Comparison of ENCODE assay signal across 8 mouse cellular contexts in genomic region chr16:94601540-94601953, GRCm38 (mm10). TPM values are rescaled to one million over a fixed set of nuclear protein-coding genes. Genes with fewer than 3 reads are reported as not detected.
A peak's percentile ranks its signal among the peaks of the same experiment; 100 is the strongest.
DNase-seq lines count a peak whose midpoint lies in the region; ATAC-seq lines count a peak whose summit lies in the region.

No protein-coding gene starts in this region.

- peak; percentile 86 for DNase-seq in CD4-positive helper T cell, adult 2 months (ENCODE audit: low read depth, low spot score)
- DNase-seq in R1 (ENCODE audit: low read depth, low spot score) = peak; percentile 96
- peak; percentile 69 for DNase-seq in layer of hippocampus, adult 9-11 months
- DNase-seq in skeletal muscle tissue, adult 2 months (ENCODE audit: low read depth, low spot score) = peak; percentile 50

- H3K4me2 ChIP-seq in embryonic facial prominence, embryonic 15.5 days (replicated peaks) = no peak overlapping the region
- H3K4me2 ChIP-seq in hindbrain, embryonic 12.5 days (replicated peaks) = peak overlapping the region; percentile 11; the same call in 1 of the 2 replicates
- H3K4me2 ChIP-seq in lung, embryonic 16.5 days (ENCODE audit: low read depth, low read length) = peak overlapping the region; percentile 30

- H3K4me3 ChIP-seq in embryonic facial prominence, embryonic 15.5 days (replicated peaks) = no peak overlapping the region
- H3K4me3 ChIP-seq in hindbrain, embryonic 12.5 days = no peak overlapping the region
- no peak overlapping the region for H3K4me3 ChIP-seq in lung, embryonic 16.5 days (ENCODE audit: low read length)

- H3K9ac ChIP-seq in embryonic facial prominence, embryonic 15.5 days = no peak overlapping the region
- no peak overlapping the region for H3K9ac ChIP-seq in hindbrain, embryonic 12.5 days
- H3K9ac ChIP-seq in lung, embryonic 16.5 days (ENCODE audit: low read length) = no peak overlapping the region

- 19% methylated on average over 6 of the region's 6 CpGs for WGBS in embryonic facial prominence, embryonic 15.5 days
- 35% methylated on average over 6 of the region's 6 CpGs for WGBS in hindbrain, embryonic 12.5 days
- WGBS in lung, embryonic 16.5 days = 14% methylated on average over 6 of the region's 6 CpGs

- peaks cover 51% of the 10 kb centered on the region for H3K4me1 ChIP-seq in embryonic facial prominence, embryonic 15.5 days
- H3K4me1 ChIP-seq in hindbrain, embryonic 12.5 days = peaks cover 52% of the 10 kb centered on the region
- peaks cover 49% of the 10 kb centered on the region for H3K4me1 ChIP-seq in lung, embryonic 16.5 days (replicated peaks; ENCODE audit: control insufficient read depth, insufficient read depth, low read length)

- no peak for ATAC-seq in embryonic facial prominence, embryonic 15.5 days (ENCODE audit: insufficient number of reproducible peaks, low FRiP score, low TSS enrichment, low read depth)
- ATAC-seq in hindbrain, embryonic 12.5 days (ENCODE audit: low FRiP score) = no peak
- peak; percentile 69 for ATAC-seq in lung, embryonic 16.5 days (ENCODE audit: low read depth)
- no peak for ATAC-seq in cerebellum, adult (ENCODE audit: insufficient number of reproducible peaks, low FRiP score, low TSS enrichment)

- no peaks in the 10 kb centered on the region for H3K27me3 ChIP-seq in embryonic facial prominence, embryonic 15.5 days
- H3K27me3 ChIP-seq in hindbrain, embryonic 12.5 days = no peaks in the 10 kb centered on the region
- no peaks in the 10 kb centered on the region for H3K27me3 ChIP-seq in lung, embryonic 16.5 days (ENCODE audit: control insufficient read depth, insufficient read depth, low read depth, low read length)

- H3K9me3 ChIP-seq in embryonic facial prominence, embryonic 15.5 days (replicated peaks) = no peaks in the 10 kb centered on the region
- no peaks in the 10 kb centered on the region for H3K9me3 ChIP-seq in hindbrain, embryonic 12.5 days (replicated peaks)
- H3K9me3 ChIP-seq in lung, embryonic 16.5 days (ENCODE audit: control insufficient read depth, low read length) = no peaks in the 10 kb centered on the region

- no peaks in the 10 kb centered on the region for H3K36me3 ChIP-seq in embryonic facial prominence, embryonic 15.5 days
- no peaks in the 10 kb centered on the region for H3K36me3 ChIP-seq in hindbrain, embryonic 12.5 days
- no peaks in the 10 kb centered on the region for H3K36me3 ChIP-seq in lung, embryonic 16.5 days (ENCODE audit: control insufficient read depth, insufficient read depth, low read length)

- H3K27ac ChIP-seq in embryonic facial prominence, embryonic 15.5 days (replicated peaks) = peak overlapping the region; percentile 23; the same call in 1 of the 2 replicates
- H3K27ac ChIP-seq in hindbrain, embryonic 12.5 days = no peak overlapping the region
- peak overlapping the region; percentile 30 for H3K27ac ChIP-seq in lung, embryonic 16.5 days (ENCODE audit: low read length)

RNA-seq across cellular contexts. Expression of gene Dyrk1a, which starts 31.7 kb away (rescaled TPM):
- polyA plus RNA-seq in embryonic facial prominence, embryonic 15.5 days (2015; fragmentation: Nextera tagmentation; extraction: Ambion mirVana) = 9.1 and 9.7 TPM in 2 replicates
- polyA plus RNA-seq in hindbrain, embryonic 12.5 days (2016; fragmentation: Nextera tagmentation; extraction: Ambion mirVana) = 9.3 and 9.9 TPM in 2 replicates
- polyA plus RNA-seq in lung, embryonic 16.5 days (2015; fragmentation: Nextera tagmentation; extraction: Ambion mirVana) = 8.0 and 9.0 TPM in 2 replicates
